Comparison of ENCODE assay signal across 11 mouse cellular contexts in genomic region chr3:96209242-96209641, GRCm38 (mm10). TPM values are rescaled to one million over a fixed set of nuclear protein-coding genes. Genes with fewer than 3 reads are reported as not detected.
DNase-seq lines count a peak whose midpoint lies in the region; ATAC-seq and TF ChIP-seq lines count a peak whose summit lies in the region.
"Had no signal": no experiment of that assay in that cellular context is flagged by ENCODE, and none has a peak within 500 bp of the region (broad histone marks: within the 10 kb centered on the region; RNA-seq: fewer than 3 reads in every experiment).

No protein-coding gene starts in this region.

- H3K4me2 ChIP-seq in kidney, postnatal 0 days (ENCODE audit: low read length) = no peak overlapping the region

- H3K36me3 ChIP-seq in kidney, postnatal 0 days (ENCODE audit: insufficient read depth, low read length) = no peaks in the 10 kb centered on the region

- H3K27ac ChIP-seq in kidney, postnatal 0 days = no peak overlapping the region

- DNase-seq in adrenal gland, postnatal 10 days = peak; percentile 51
- no peak for DNase-seq in adrenal gland, adult 8-10 months
- DNase-seq in kidney, postnatal 0 days (ENCODE audit: low spot score) = peak; percentile 46
- DNase-seq in kidney, postnatal 14 days = no peak
- DNase-seq in ovary, postnatal 36 days (ENCODE audit: low spot score) = peak; percentile 41
- DNase-seq in ovary, postnatal 14 days (ENCODE audit: low spot score) = no peak
- DNase-seq in right cerebral cortex, postnatal 36 days (ENCODE audit: low spot score in 2 of 2) = no peak
- DNase-seq in layer of hippocampus, adult 9-10 months (ENCODE audit: low spot score) = no peak
- DNase-seq: right cerebral cortex, postnatal 14 days had no signal

- H3K9me3 ChIP-seq in kidney, postnatal 0 days (replicated peaks; ENCODE audit: low read length) = no peaks in the 10 kb centered on the region

- peak; percentile 50 for TF ChIP-seq CTCF in kidney, postnatal 0 days (IDR thresholded peaks at IDR 0.05; ENCODE audit: low read depth)

- 35% methylated on average over 15 of the region's 15 CpGs for WGBS in kidney, postnatal 0 days

- no peaks in the 10 kb centered on the region for H3K27me3 ChIP-seq in kidney, postnatal 0 days (ENCODE audit: insufficient read depth, low read length)

- H3K4me3 ChIP-seq in kidney, postnatal 0 days (replicated peaks; ENCODE audit: low read depth, low read length) = no peak overlapping the region

- H3K9ac ChIP-seq in kidney, postnatal 0 days (ENCODE audit: low read depth, low read length) = 0 out of 2 replicates have a peak overlapping the region, but pooled peaks have one; percentile 4

- H3K4me1 ChIP-seq in kidney, postnatal 0 days (replicated peaks; ENCODE audit: insufficient read depth, low read length) = no peaks in the 10 kb centered on the region

- no peak for ATAC-seq in kidney, postnatal 0 days (replicated peaks; ENCODE audit: low FRiP score, low read depth)

RNA-seq across cellular contexts. Expression of gene Bola1, which starts 10.3 kb away (rescaled TPM):
- total RNA-seq in adrenal gland, postnatal 10 days (2021) = 10 to 100 TPM; 28.6 to 31.3 TPM
- total RNA-seq in adrenal gland, adult 8-10 months (2022) = 10 to 100 TPM; 24.2 to 48.0 (median 33.0) TPM
- 66.4 and 70.5 TPM in 2 replicates for polyA plus RNA-seq in kidney, postnatal 0 days (2015; fragmentation: Nextera tagmentation; extraction: Ambion mirVana)

RNA-seq across cellular contexts. Expression of gene Hist2h2ab, which starts 10.4 kb away (rescaled TPM):
- total RNA-seq in adrenal gland, postnatal 10 days (2021) = 10 to 100 TPM; 17.5 to 21.2 TPM
- 1 to 10 TPM; 4.8 to 9.2 (median 9.0) TPM for total RNA-seq in adrenal gland, adult 8-10 months (2022)
- polyA plus RNA-seq in kidney, postnatal 0 days (2015; fragmentation: Nextera tagmentation; extraction: Ambion mirVana) = not detected in 2 replicates
- polyA plus RNA-seq: embryonic facial prominence, embryonic 11.5 days had no signal

RNA-seq across cellular contexts. Expression of gene Hist2h2ac, which starts 11.4 kb away (rescaled TPM):
- 100 to 1,000 TPM; 154 to 170 TPM for total RNA-seq in adrenal gland, postnatal 10 days (2021)
- 10 to 100 TPM; 53.1 to 90.6 (median 58.9) TPM for total RNA-seq in adrenal gland, adult 8-10 months (2022)
- polyA plus RNA-seq in kidney, postnatal 0 days (2015; fragmentation: Nextera tagmentation; extraction: Ambion mirVana) = 7.5 and 8.5 TPM in 2 replicates

RNA-seq across cellular contexts. Expression of gene Hist2h2be, which starts 11.7 kb away (rescaled TPM):
- 10 to 100 TPM in 1 of 2 experiments, 1 to 10 TPM in 1; 6.9 to 10.8 TPM for total RNA-seq in adrenal gland, postnatal 10 days (2021)
- total RNA-seq in adrenal gland, adult 8-10 months (2022) = 10 to 100 TPM; 13.8 to 27.3 (median 25.2) TPM
- 8.7 and 8.9 TPM in 2 replicates for polyA plus RNA-seq in kidney, postnatal 0 days (2015; fragmentation: Nextera tagmentation; extraction: Ambion mirVana)

RNA-seq across cellular contexts. Expression of gene Sv2a, which starts 28.3 kb away (rescaled TPM):
- total RNA-seq in adrenal gland, postnatal 10 days (2021) = 10 to 100 TPM in 1 of 2 experiments, 1 to 10 TPM in 1; 9.5 to 14.2 TPM
- total RNA-seq in adrenal gland, adult 8-10 months (2022) = 10 to 100 TPM in 3 of 4 experiments, 1 to 10 TPM in 1; 9.4 to 16.7 (median 13.6) TPM
- polyA plus RNA-seq in kidney, postnatal 0 days (2015; fragmentation: Nextera tagmentation; extraction: Ambion mirVana) = 9.4 and 12.2 TPM in 2 replicates
- total RNA-seq: monocyte, adult 5-6 weeks had no signal

Comparison
In these comparisons a context has a peak if more than half of its experiments do, and no peak if none do; other contexts are left out.
1. DNase-seq: peak in adrenal gland, postnatal 10 days (single experiment), kidney, postnatal 0 days (single experiment) and ovary, postnatal 36 days (single experiment); none in adrenal gland, adult 8-10 months (single experiment), kidney, postnatal 14 days (single experiment), ovary, postnatal 14 days (single experiment), right cerebral cortex, postnatal 36 days (0 of 2) and layer of hippocampus, adult 9-10 months (single experiment).